Mouse (Mus musculus): ENCODE measurements around the gene Thada. TPM values are rescaled to one million over a fixed set of nuclear protein-coding genes. Genes with fewer than 3 reads are reported as not detected.
A peak's percentile ranks its signal among the peaks of the same experiment; 100 is the strongest.

Gene Thada
- polyA plus RNA-seq, 1 experiment from 2014 or later: 7.6 TPM

GRCm38 (mm10) chr17:84268450-84268849 is 197.6 kb downstream of the Thada start:
- Histone ChIP-seq H3K27ac (ENCODE audit: low read depth, low read length) (no peak overlapping the region), H3K36me3 (ENCODE audit: control insufficient read depth, insufficient read depth, low read length) (no peaks in the 10 kb centered on the region), H3K4me2 (no peak overlapping the region), H3K27me3 (ENCODE audit: control insufficient read depth, insufficient read depth, low read length) (no peaks in the 10 kb centered on the region), H3K9ac (ENCODE audit: low read length) (no peak overlapping the region), H3K4me3 (ENCODE audit: low read depth, low read length) (no peak overlapping the region), H3K9me3 (ENCODE audit: control insufficient read depth, low read length) (no peaks in the 10 kb centered on the region), H3K4me1 (ENCODE audit: control insufficient read depth, insufficient read depth, low read length) (no peaks in the 10 kb centered on the region)
- ATAC-seq (ENCODE audit: low FRiP score) (no peak), DNase-seq (ENCODE audit: low spot score, missing footprints) (no peak)
- 78% methylated on average over 3 of the region's 3 CpGs for WGBS

- WGBS: 95% methylated on average over 6 of the region's 6 CpGs
- Histone ChIP-seq H3K4me2 (no peak overlapping the region), H3K36me3 (ENCODE audit: control insufficient read depth, insufficient read depth, low read length) (no peaks in the 10 kb centered on the region), H3K9ac (ENCODE audit: low read length) (no peak overlapping the region), H3K27me3 (ENCODE audit: control insufficient read depth, insufficient read depth, low read length) (no peaks in the 10 kb centered on the region), H3K4me1 (ENCODE audit: control insufficient read depth, insufficient read depth, low read length) (no peaks in the 10 kb centered on the region), H3K4me3 (ENCODE audit: low read depth, low read length) (no peak overlapping the region), H3K27ac (ENCODE audit: low read depth, low read length) (no peak overlapping the region), H3K9me3 (ENCODE audit: control insufficient read depth, low read length) (no peaks in the 10 kb centered on the region)
- ATAC-seq (ENCODE audit: low FRiP score) (no peak), DNase-seq (ENCODE audit: low spot score, missing footprints) (no peak)
Observed at GRCm38 (mm10) chr17:84267456-84268074, 198.4 kb downstream of the Thada start.

- no peaks in the 10 kb centered on the region for H3K9me3 ChIP-seq (ENCODE audit: control insufficient read depth, low read length)
- no peaks in the 10 kb centered on the region for H3K4me1 ChIP-seq (ENCODE audit: control insufficient read depth, insufficient read depth, low read length)
- DNase-seq (ENCODE audit: low spot score, missing footprints) (no peak), ATAC-seq (ENCODE audit: low FRiP score) (no peak)
- no peaks in the 10 kb centered on the region for H3K36me3 ChIP-seq (ENCODE audit: control insufficient read depth, insufficient read depth, low read length)
- no peak overlapping the region for H3K4me2 ChIP-seq
- no peak overlapping the region for H3K4me3 ChIP-seq (ENCODE audit: low read depth, low read length)
- H3K27me3 ChIP-seq (ENCODE audit: control insufficient read depth, insufficient read depth, low read length): no peaks in the 10 kb centered on the region
- 83% methylated on average over 3 of the region's 3 CpGs for WGBS
- H3K9ac ChIP-seq (ENCODE audit: low read length): no peak overlapping the region
- H3K27ac ChIP-seq (ENCODE audit: low read depth, low read length): no peak overlapping the region
Observed at GRCm38 (mm10) chr17:84266161-84266948, 199.7 kb downstream of the Thada start.

GRCm38 (mm10) chr17:84265480-84266130 is 200.4 kb downstream of the Thada start:
- no peak overlapping the region for H3K4me2 ChIP-seq
- no peak overlapping the region for H3K27ac ChIP-seq (ENCODE audit: low read depth, low read length)
- no peaks in the 10 kb centered on the region for H3K4me1 ChIP-seq (ENCODE audit: control insufficient read depth, insufficient read depth, low read length)
- H3K36me3 ChIP-seq (ENCODE audit: control insufficient read depth, insufficient read depth, low read length): no peaks in the 10 kb centered on the region
- no peak overlapping the region for H3K4me3 ChIP-seq (ENCODE audit: low read depth, low read length)
- H3K9me3 ChIP-seq (ENCODE audit: control insufficient read depth, low read length): no peaks in the 10 kb centered on the region
- DNase-seq (ENCODE audit: low spot score, missing footprints) (no peak), ATAC-seq (ENCODE audit: low FRiP score) (no peak)
- no peaks in the 10 kb centered on the region for H3K27me3 ChIP-seq (ENCODE audit: control insufficient read depth, insufficient read depth, low read length)
- WGBS: 82% methylated on average over 5 of the region's 5 CpGs
- no peak overlapping the region for H3K9ac ChIP-seq (ENCODE audit: low read length)

GRCm38 (mm10) chr17:84264305-84264704 is 201.7 kb downstream of the Thada start:
- DNase-seq (ENCODE audit: low spot score, missing footprints): no peak

GRCm38 (mm10) chr17:84263591-84263990 is 202.4 kb downstream of the Thada start:
- H3K9ac ChIP-seq (ENCODE audit: low read length): no peak overlapping the region
- no peak for ATAC-seq (ENCODE audit: low FRiP score)
- H3K4me3 ChIP-seq (ENCODE audit: low read depth, low read length): no peak overlapping the region
- WGBS: 86% methylated on average over 5 of the region's 5 CpGs
- H3K9me3 ChIP-seq (ENCODE audit: control insufficient read depth, low read length): no peaks in the 10 kb centered on the region
- H3K27me3 ChIP-seq (ENCODE audit: control insufficient read depth, insufficient read depth, low read length): no peaks in the 10 kb centered on the region
- H3K4me2 ChIP-seq: no peak overlapping the region
- no peaks in the 10 kb centered on the region for H3K36me3 ChIP-seq (ENCODE audit: control insufficient read depth, insufficient read depth, low read length)
- H3K4me1 ChIP-seq (ENCODE audit: control insufficient read depth, insufficient read depth, low read length): no peaks in the 10 kb centered on the region
- H3K27ac ChIP-seq (ENCODE audit: low read depth, low read length): no peak overlapping the region
- DNase-seq (ENCODE audit: low spot score, missing footprints): no peak

More at GRCm38 (mm10) chr17:84264305-84264704, 201.7 kb downstream of the Thada start:
- Histone ChIP-seq H3K9ac (ENCODE audit: low read length) (no peak overlapping the region), H3K36me3 (ENCODE audit: control insufficient read depth, insufficient read depth, low read length) (no peaks in the 10 kb centered on the region), H3K9me3 (ENCODE audit: control insufficient read depth, low read length) (no peaks in the 10 kb centered on the region), H3K27me3 (ENCODE audit: control insufficient read depth, insufficient read depth, low read length) (no peaks in the 10 kb centered on the region), H3K4me3 (ENCODE audit: low read depth, low read length) (no peak overlapping the region), H3K4me2 (no peak overlapping the region), H3K27ac (ENCODE audit: low read depth, low read length) (no peak overlapping the region), H3K4me1 (ENCODE audit: control insufficient read depth, insufficient read depth, low read length) (no peaks in the 10 kb centered on the region)
- 94% methylated on average over 6 of the region's 6 CpGs for WGBS
- ATAC-seq (ENCODE audit: low FRiP score): no peak

- H3K9ac ChIP-seq (ENCODE audit: low read length): no peak overlapping the region
- no peak overlapping the region for H3K4me2 ChIP-seq
- no peaks in the 10 kb centered on the region for H3K9me3 ChIP-seq (ENCODE audit: control insufficient read depth, low read length)
- 90% methylated on average over 9 of the region's 9 CpGs for WGBS
- H3K4me3 ChIP-seq (ENCODE audit: low read depth, low read length): no peak overlapping the region
- DNase-seq (ENCODE audit: low spot score, missing footprints) (peak; percentile 23), ATAC-seq (ENCODE audit: low FRiP score) (no peak)
- H3K27me3 ChIP-seq (ENCODE audit: control insufficient read depth, insufficient read depth, low read length): no peaks in the 10 kb centered on the region
- H3K36me3 ChIP-seq (ENCODE audit: control insufficient read depth, insufficient read depth, low read length): no peaks in the 10 kb centered on the region
- no peak overlapping the region for H3K27ac ChIP-seq (ENCODE audit: low read depth, low read length)
- H3K4me1 ChIP-seq (ENCODE audit: control insufficient read depth, insufficient read depth, low read length): no peaks in the 10 kb centered on the region
Observed at GRCm38 (mm10) chr17:84262325-84262979, 203.6 kb downstream of the Thada start.

- Histone ChIP-seq H3K27me3 (ENCODE audit: control insufficient read depth, insufficient read depth, low read length) (no peaks in the 10 kb centered on the region), H3K4me1 (ENCODE audit: control insufficient read depth, insufficient read depth, low read length) (no peaks in the 10 kb centered on the region), H3K4me2 (no peak overlapping the region), H3K27ac (ENCODE audit: low read depth, low read length) (no peak overlapping the region), H3K4me3 (ENCODE audit: low read depth, low read length) (no peak overlapping the region), H3K36me3 (ENCODE audit: control insufficient read depth, insufficient read depth, low read length) (no peaks in the 10 kb centered on the region), H3K9me3 (ENCODE audit: control insufficient read depth, low read length) (no peaks in the 10 kb centered on the region), H3K9ac (ENCODE audit: low read length) (no peak overlapping the region)
- ATAC-seq (ENCODE audit: low FRiP score) (no peak), DNase-seq (ENCODE audit: low spot score, missing footprints) (no peak)
Observed at GRCm38 (mm10) chr17:84261010-84261409, 205.0 kb downstream of the Thada start.

GRCm38 (mm10) chr17:84260226-84260625 is 205.8 kb downstream of the Thada start:
- Histone ChIP-seq H3K4me3 (ENCODE audit: low read depth, low read length) (no peak overlapping the region), H3K27ac (ENCODE audit: low read depth, low read length) (no peak overlapping the region), H3K9ac (ENCODE audit: low read length) (no peak overlapping the region), H3K4me2 (no peak overlapping the region), H3K4me1 (ENCODE audit: control insufficient read depth, insufficient read depth, low read length) (no peaks in the 10 kb centered on the region), H3K27me3 (ENCODE audit: control insufficient read depth, insufficient read depth, low read length) (no peaks in the 10 kb centered on the region), H3K9me3 (ENCODE audit: control insufficient read depth, low read length) (no peaks in the 10 kb centered on the region), H3K36me3 (ENCODE audit: control insufficient read depth, insufficient read depth, low read length) (no peaks in the 10 kb centered on the region)
- DNase-seq (ENCODE audit: low spot score, missing footprints) (no peak), ATAC-seq (ENCODE audit: low FRiP score) (no peak)

All from midbrain, embryonic 11.5 days (tissue).